Mouse (Mus musculus): Measurements from ENCODE around the gene Htr6.

The Htr6 gene

DNA sequence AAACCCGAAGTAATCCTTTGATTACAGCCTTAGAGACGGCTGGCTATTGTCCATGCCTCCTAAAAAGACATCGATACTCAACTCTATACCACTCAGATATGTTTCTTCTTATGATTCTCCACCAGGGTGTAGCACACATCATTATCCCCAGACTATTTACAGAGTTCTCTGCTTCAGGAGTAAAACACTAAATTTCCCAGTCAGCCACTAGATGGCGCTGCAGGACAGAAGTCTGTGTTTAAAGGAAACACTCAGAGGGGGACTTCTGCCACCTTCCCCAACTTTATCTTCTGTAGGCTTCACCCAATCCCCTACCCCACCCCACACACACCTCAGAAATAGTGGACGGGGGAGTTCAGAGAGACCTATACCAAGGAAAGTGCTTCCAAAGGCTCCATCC is 10.7 kb upstream of the Htr6 start:
- DNase-seq: peak; percentile 64 to 76

DNA sequence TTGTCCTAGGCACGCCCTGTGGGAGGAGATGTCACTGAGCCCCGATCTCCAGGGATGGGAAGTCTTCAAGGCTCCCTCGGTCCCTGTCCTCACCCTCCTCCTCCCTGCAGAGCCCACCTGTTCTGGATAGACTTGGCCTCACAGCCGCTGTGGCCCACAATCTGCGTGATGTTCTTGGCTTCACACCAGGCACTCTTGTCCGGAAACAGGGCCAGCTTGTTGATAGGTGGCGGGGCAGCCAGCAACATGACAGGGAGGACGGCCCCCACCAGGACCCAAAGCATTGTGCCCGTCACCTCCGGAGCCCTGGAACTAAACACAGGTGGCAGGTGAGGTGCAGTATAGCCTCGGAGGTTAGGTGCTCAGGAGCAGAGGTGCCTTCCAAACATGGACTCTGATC is 10.0 kb upstream of the Htr6 start:
- DNase-seq: no peak

DNA sequence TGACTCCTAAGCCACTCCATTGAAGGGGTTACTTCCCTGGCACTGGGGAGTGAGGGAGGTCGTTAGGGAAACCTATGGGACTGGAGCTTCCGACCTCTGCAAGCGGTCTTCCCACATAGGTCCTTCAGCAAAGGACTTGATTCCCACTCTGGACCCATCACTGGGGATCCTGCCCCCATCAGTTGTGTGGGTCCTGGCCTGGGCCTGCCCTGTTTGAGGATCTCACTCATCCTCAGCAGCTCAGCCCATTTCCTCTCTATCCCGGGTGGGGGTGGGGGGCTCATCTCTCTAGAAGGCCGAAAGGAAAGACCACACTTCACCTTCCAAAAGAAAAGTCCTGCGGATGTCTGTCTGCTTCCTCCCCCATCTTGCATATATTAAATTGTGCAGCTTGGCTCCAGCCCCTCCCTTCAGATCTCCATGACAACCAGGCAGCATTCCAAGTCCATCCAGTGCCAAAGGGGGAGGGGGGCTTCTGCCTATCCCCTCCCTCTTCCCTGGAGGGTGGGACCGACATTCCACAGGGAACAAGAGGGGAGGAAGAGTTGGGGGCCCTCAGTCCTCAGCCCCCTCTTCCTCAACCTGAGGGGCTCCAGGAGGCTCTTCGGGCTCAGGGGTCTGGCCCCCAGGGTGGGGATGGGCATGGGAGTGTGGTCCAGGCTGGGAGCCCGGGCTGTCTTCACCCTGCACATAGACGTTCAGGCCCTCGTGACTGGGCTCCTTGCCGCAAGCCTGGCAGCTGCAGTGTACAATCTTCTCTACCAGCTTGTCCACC is 7.6 kb upstream of the Htr6 start:
- no peak for DNase-seq

DNA sequence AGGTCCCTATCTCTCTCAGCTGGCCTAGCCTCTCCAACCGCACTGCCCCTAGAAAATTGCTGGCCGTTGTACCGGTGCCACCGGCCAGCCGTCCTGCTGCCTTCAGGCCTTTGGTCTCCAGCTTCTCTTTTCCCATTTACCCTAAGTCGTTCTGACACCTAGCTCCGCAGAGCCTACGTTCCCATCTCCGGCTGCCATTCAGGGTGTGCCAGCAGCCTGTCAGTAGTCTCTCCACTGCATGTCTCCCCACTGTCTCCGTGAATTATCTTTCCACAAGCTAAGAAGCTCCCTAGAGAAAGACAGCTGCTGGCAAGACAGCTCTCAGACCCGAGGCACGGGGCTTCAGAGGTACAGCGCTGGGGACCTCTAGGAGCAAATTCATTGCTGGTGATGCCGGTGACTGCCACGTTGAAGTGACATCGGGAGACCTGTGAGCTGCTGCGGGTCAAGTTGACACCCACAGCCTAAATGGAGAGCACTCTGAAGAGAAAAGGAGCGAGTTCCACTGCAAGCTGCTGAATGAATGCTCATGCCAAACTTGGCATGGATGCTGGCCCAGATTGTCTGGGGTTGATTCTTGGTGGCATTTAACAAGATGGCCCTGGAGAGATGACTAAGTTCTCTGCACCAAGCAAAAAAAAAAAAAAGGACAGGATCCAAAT is 6.0 kb upstream of the Htr6 start:
- DNase-seq: no peak

DNA sequence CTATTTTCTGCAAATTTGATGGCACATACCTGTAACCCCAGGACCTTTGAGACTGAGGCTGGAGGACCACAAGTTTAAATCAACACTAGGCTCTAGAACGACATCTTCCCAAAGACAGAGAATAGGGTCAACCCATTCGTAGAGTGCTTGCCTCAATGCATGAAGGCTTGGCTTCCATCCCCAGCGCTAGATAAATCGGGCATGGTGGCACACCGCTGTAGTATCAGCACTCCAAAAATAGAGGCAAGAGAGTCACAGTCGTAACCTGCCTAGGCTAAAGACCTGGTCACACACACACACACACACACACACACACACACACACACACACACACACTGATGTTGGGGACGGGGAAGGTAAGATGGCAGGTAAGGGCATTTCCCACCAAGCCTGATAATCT is 4.9 kb upstream of the Htr6 start:
- no peak for DNase-seq

DNA sequence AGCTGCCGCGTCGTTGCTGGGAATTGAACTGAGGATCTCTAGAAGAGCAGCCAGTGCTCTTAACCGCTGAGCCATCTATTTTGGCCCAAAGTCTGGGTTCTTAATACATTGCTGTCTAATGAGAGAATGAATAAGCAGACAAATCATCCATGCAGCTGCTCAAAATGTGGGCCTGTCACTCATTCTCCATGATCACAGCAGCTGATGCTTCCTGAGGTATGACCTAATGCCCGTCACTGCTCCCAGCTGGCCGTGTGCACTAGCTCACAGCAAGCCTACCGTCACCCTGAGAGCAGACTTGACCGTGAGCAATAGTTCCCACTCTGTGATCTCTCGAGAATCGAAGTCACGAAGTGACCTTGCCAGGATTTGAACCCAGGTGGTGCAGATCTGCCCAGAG is 4.1 kb upstream of the Htr6 start:
- no peak for DNase-seq

DNA sequence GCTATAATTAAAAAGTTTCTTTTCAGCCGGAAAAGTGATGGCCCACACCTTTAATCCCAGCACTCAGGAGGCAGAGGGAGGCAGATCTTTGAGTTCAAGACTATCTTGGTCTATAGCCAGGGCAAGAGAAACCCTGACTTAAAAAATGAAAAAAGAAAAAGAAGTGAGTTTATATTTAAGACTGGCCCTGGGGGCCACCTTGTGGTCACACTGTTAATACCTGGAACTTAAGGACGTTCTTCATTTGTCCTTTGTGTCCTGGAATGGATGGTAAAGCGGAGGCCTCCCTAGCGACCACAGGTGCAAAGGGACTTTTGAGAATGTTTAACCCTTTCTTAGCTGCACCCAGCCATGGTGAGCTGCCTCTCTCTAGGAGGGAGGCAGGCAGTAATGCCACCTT is 3.4 kb upstream of the Htr6 start:
- no peak for DNase-seq

DNA sequence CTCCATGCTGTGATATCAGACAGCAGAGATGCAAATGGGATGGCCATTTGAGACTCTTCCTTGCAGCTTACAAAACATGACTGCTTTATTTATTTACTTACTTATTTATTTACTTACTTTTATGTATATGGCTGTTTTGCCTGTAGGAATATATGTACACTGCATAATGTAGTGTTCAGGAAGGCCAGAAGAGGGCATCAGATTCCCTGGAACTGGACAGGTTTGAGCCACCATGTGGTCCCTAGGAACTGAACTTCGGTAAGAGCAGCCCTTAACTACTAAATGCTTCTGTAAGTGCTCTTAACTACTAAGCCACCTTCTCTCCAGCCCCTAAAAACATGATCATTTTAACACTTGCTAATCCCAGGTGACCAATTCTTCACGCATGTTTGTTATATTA is 2.9 kb upstream of the Htr6 start:
- no peak for DNase-seq

DNA sequence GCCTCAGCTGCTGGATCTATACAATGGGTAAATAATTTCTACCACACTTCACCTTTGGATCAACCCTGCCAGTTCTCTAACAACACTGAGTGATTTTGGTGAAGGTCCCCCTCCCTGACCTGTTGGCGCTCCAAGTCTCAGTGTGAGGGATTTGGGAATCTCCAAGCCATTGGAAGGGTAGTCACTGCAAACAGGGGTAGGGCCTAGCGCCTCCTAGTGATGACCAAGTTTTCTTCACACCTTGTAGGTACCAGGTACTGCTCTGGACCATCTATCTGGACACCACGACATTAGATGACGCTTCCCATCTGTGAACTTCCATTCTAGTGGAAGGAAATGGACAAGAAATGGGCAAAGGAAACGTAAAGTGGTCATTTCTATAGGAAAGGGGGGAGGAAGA is 545 bp upstream of the Htr6 start:
- no peak for DNase-seq

DNA sequence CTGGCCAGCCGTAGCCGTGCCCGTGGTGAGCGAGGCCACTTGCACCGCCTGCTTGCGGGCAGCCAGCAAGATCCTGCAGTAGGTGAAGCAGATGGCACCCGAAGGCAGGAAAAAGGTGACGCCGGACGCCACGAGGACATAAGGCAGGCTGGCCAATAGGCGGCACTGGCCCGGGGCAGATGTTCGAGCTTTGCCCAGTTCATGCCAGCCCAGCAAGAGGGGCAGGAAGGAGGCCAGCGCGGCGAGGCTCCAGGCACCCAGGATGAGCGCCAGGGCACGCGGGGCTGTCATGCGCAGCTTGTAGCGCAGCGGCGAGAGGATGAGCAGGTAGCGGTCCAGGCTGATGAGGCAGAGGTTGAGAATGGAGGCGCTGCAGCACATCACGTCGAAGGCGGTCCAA is 1.3 kb downstream of the Htr6 start:
- DNase-seq: no peak

DNA sequence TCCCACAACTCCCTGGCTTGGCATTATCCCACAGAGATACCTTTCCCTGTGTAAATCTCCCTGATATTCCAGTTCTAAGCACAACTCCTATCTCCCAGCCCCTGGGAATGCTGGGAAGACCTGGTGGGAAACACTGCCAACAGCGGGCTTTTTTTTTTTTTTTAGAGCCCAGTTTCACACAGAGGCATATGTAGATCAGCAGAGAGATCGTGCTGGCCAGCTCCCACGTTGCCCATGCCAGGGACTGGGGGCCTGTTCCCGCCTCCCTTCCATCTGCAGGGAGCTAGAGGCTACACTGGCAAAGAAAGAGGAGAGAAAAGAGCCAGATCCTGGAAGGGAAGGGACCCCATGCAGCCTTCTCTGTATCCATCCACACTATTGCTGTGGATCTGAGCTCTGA is 7.1 kb downstream of the Htr6 start:
- DNase-seq: no peak

DNA sequence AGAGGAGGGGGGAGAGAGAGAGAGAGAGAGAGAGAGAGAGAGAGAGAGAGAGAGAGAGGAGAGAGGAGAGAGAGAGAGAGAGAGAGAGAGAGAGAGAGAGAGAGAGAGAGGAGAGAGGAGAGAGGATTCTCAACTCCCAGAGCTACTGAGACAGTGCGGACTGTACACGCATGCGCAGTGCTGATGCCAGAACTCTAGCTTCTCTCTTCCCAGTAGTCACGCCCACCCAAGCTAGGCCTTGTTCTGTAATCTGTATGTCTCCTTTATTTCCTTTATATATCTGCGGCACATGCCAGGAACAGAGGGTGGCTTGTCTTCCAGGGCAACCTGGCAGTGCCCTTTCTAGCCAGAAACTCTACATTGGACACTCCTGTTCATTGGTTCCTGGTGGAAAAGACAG is 10.5 kb downstream of the Htr6 start:
- no peak for DNase-seq

DNA sequence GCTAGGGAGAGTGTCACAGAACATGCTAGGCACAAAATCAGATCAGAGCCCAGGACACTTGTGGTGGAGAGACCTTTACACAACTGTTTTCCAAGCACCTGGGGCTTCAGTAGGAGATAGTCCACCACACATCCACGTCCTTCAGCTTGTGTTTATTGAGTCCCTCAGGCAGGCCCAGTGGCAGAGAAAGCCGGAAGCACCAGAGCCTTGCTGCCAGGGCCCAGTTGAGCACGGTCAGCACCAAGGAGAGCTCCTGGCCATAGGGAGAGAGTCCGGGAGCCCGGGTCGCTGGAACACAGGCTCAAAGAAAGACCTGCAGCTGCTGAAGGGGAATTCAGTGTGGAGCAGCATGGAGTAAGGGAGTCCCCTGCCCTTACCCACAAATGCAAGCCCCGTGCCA is 15.8 kb downstream of the Htr6 start:
- no peak for DNase-seq

DNA sequence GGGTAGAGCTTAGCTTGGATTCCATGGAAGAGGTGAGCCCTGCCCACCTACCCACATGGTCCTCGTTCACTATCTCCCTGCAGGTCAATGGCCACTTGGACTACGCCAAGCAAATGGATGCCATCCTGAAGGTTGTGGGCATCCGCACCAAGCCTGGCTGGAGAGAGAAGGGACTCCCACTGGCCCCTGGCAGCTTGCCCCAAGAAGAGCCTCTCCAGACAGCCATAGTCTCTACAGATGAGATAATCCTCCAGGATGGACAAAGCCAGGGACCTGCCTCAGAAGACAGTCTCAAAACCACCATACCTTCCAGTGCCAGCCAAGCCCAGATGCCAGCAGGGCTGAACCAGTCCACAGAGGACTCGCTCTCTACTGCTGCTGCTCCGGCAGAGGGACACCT is 17.3 kb downstream of the Htr6 start:
- DNase-seq: no peak

DNA sequence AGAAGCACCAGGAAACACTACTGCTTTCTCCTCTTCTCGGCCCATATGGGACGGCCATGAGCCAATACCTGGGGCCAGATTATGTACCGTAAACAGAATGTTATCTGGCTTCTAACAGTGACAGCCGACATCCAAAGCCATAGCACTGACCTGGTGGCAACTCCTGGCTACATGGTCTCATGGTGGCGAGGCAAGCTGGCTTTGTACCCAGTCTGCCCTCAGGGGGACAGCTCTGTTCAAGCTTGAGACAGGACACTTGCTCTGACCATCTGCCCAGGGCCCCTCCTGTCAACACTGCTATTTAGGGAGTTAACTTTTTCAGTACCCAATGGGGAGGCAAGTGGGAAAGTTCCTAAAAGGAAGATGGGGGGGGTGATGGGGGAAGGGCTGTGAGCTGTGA is 18.1 kb downstream of the Htr6 start:
- DNase-seq: no peak

DNA sequence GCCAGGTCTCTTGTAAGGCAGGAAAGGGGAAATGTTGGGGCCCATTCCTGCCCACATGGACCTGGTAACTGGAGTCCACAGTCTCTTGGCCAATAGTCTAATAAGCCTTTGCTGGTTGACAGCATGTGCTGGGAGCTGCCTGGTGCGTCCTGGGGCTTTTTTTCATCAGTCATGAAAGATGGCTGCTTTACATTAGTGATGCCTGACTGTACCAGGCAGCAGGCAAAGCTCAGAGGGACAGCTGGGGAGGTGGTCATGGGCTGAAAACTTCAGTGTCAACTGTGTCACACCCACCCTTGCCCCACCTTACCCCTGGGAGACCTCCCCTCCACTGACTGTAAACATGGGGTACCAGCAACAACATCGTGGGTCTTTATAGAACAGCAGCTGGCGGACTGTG is 19.6 kb downstream of the Htr6 start:
- DNase-seq: no peak

DNA sequence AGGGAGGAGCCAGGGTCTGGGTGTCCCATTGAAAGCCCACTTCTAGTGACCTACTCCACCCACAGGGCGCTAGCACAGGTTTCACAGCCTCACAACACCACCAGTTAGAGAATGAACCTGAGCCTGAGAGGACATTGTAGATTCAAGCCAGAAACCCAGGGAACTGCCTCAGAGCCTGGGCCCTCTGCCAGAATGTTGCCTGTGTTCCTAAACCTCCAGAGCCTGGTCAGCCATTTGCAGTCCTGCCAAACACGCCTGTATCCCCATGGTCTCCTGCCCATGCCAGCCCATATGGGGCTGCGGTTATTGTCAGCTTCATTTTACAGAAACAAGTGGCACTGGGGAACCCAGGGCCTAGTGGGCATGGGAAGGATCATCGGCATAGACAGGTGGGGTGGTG is 20.0 kb downstream of the Htr6 start:
- DNase-seq: no peak

DNA sequence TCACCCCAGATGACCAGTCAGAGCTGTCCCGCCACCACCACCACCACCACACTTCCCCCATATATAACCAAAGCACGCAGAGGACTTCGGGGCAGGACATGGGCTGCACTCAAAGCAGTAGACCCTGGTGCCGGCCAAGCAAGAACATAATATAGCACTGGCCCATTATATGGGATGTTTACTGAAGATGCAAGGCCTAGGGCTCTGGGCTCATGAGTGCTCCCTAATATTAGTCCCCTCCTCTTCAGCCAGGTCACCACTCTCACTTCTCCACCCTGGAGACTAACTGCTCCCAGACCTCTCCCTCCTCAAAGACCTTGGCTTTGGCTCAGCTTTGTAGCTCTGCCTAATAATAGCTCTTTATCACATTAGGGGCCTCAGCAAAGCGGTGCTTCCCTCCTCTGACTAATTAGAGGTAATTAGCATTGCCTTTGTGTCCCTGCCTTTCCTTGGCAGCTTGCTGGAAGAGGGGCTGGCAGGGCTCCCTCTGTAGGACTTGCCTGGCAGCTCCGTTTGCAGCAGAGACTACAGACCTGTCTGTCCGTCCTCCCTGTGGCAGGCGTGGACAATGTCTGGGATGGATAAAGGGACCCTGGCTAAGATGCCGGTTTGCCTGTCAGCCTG is 21.0 kb downstream of the Htr6 start:
- DNase-seq: no peak

DNA sequence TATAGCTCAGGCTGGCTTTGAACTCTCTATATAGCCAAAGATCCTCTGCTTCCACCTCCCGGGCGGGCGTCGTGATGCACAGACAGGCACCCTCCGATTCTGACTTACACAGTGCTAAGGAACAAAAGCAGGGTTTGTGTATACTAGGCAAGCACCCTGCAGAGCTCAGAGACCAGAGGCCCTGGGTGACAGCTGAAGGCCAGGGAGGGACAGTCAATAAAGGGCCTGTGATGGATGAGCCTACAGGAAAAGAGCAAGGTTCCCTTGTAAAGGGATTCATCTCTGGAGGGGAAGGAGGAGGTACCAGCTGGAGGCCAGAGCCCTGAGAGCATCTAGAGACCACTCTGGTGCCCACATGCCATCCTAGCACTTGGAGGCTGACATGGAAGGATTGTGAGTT is 22.0 kb downstream of the Htr6 start:
- DNase-seq: no peak

DNA sequence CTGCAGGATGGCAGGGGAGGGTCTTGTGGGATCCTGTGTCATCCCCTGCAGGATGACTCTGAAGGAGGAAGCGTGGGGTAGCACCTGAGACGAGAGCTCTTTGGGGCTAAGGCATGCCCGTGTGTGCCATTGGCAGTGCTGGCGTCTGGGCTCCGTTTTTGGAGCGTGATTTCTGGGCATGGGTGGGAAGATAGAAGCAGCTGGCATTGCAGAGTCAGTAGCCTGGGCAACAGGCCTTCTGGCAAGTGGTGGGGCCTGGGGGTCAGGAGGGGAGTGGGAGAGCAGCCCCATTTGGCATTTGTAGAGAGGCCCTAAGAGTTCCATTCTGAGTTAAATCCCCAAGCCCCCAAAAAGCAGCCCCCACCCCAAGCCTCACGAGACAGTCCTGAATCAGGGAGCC is 22.6 kb downstream of the Htr6 start:
- DNase-seq: no peak

DNA sequence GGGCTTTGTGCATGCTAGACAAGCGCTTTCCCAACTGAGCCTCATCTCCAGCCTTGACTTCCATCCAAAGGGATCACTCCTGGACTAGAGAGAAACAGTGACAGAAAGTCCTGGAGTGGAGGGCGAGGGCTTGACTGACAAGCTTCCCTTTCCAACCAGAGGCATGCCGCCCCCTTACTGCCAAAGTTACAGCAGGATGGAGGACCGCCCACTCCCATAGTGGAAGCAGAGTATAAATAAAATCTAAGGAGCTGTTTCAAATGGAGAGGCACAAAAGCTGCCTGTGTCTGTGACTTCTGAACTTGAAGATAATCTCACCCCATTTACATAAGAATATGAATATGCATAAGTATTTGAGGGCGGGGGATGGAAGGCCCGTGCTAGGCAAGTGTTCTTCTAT is 26.9 kb downstream of the Htr6 start:
- no peak for DNase-seq

DNA sequence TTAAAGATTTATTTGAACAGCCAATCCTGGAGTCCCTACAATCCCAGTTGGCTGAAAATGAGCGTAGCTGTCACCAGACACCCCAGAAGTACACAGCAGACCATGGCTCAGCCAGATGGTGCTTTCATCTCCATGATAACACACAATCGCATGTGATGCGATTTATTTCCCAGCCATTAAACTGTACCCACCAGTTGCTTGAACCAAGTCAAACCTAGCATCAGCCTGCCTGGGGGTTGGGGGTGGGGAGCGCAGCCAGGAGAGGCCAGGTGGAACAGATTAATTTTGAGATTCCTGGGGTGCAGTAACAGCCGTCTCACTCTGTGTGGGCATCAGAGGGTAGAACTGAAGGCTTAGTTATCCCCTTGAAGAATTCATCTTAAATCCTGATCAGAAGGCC is 29.0 kb downstream of the Htr6 start:
- no peak for DNase-seq

DNA sequence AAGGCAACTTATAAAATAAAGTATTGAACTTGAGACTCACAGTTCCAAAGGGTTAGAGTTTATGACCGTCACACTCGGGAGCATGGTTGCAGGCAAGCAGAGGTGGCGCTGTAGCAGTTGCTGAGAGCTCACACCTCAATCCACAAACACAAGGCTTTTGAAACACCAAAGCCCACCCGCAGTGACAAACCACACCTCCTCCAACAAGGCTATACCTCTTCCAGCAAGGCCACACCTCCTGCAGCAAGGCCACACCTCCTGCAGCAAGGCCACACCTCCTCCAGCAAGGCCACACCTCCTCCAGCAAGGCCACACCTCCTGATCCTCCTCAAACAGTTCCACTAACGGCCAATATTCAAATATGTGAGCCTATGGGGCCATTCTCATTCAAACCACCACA is 30.8 kb downstream of the Htr6 start:
- no peak for DNase-seq

DNA sequence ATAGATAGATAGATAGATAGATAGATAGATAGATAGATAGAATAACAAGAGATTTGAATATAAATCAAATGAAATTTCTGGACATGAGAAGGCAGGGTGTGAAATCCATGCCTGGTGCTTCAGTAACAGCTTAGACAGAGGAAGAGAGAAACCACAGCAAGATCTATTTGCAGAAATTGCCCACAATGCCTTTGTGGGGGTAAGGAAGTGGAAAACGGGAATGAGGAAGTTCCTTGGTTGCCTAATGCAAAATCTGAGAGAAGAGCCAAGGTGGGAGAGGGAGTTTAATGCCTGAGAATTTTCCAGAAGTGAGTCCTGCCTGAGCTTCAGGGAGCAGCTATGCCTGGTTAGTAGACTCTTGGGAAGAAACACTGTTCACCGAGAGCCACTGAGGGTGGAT is 31.8 kb downstream of the Htr6 start:
- DNase-seq: no peak

DNA sequence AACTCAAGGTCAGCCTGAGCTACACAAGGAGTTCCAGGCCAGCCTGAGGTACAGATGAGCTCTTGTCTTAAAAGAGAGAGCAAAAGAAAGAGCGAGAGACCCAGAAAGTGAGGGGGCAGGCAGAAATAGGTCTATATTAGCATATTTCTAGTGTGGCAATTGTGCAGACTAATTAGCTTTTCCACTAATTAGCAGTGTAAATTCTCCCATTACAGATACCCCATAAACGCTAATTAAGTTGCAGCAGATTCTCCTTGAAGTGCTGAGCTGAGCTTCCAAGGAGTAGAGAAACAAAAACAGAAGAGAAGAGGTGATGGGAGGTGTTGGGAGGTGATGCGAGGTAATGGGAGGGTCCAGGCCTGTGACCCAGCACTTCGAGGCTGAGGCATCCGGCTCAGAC is 32.8 kb downstream of the Htr6 start:
- no peak for DNase-seq
